Mouse (Mus musculus): Measurements from ENCODE around the gene Bean1.

Bean1 gene

DNA sequence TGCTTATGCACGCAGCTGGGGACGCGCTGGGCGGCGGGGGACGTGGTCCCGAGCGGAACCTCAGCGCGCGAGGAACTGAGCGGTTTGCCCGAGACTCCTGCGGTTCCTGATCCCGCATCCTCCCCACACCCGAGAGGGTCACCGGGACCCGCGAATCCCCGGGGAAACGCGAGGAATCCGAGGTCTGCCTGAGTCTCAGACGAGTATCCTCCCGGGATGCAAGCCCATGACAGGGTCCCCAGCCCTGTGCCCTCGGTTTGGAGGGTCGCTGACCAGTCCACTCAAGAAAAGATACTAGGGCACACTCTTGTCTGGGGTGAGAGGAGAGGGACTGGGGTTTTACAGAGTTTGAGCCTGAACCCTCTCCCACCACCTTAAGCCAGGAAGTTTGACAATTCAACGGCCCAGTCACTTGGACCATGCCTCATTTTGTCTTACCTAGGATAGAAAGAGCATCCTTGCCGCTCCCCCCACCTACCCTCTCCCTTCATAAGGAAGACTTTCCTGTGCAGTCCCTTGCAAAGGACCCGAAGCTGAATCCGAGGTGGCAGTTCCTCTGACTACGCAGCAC is 893 bp downstream of the Bean1 start:
- no peak for DNase-seq (ENCODE audit: low spot score)

GRCm38 (mm10) chr8:104172420-104172819 is 2.2 kb downstream of the Bean1 start:
- no peak for DNase-seq (ENCODE audit: low spot score)

DNA sequence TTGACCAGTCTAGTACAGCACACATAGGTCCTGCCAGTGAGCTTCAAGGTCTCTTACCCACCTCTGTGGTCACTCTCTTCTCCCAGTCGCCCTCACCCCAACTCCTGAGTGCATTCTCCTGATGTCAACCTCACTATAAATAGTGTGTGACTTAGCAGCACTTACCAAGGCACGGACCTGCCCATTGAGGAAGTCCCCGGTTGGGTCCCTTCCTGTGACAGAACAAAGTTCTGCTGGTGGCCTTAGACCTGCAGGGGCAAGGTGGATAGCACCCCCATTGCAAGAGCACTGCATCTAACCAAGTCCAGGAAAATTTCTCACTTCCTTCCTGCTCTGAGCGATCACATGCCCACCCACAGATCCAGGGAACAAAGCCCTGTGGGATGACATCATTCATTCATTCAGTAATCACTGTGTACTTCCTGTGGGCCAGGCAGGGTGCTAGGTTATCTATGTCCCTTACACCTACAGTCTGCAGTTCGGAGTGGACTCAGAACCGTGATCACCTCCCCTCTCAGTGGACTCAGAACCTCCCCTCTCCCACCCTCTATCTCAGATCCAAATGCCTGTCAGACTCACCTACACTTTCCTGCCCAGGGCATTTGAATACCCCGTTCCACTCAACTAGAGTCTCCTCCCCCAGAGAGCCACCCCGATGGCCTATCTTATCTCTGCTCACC is 5.7 kb downstream of the Bean1 start:
- no peak for DNase-seq (ENCODE audit: low spot score)

- DNase-seq (ENCODE audit: low spot score): no peak
Observed at GRCm38 (mm10) chr8:104177054-104177453, 6.8 kb downstream of the Bean1 start.

DNA sequence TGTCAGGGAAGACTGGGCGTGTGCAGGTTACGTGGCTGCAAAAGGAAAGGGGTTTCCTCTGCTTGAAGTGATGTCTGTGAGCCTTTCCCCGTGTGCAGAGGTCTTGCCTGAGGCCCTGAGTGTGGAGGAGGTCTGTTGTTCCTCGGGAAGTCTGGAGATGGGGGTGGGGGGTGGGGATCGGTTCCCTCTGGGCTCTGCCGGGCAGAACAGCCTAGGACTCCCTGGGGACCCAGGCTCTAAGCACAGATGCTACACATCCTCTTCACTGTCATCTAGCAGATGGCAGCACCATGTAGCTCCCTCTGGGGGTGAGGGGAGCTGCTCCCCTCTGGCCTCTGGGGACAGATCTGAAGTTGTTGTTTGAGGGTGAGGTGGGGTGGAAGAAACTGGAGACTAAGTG is 14.7 kb downstream of the Bean1 start:
- DNase-seq (ENCODE audit: low spot score): no peak

DNA sequence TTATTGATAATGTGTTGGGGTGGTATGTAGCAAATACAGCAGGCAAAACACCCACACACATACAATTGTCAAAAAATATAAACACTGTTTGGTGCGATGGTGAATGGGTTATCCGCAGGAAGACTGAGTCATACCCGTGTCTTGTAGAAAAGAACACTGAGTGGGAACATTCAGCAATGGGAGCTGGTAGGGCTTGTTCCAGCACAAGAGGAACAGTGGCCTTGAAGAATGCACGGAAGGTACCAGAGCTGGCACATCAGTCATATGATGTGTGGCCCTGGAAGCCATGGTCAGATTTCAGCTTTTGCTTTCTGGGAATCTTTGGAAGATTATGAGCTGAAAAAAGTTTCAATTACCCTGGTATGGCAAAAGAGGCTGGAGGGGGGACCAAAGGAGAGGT is 16.6 kb downstream of the Bean1 start:
- DNase-seq (ENCODE audit: low spot score): no peak

- no peak for DNase-seq (ENCODE audit: low spot score)
Observed at GRCm38 (mm10) chr8:104187622-104188021, 17.4 kb downstream of the Bean1 start.

- no peak for DNase-seq (ENCODE audit: low spot score)
Observed at GRCm38 (mm10) chr8:104188459-104188858, 18.2 kb downstream of the Bean1 start.

DNA sequence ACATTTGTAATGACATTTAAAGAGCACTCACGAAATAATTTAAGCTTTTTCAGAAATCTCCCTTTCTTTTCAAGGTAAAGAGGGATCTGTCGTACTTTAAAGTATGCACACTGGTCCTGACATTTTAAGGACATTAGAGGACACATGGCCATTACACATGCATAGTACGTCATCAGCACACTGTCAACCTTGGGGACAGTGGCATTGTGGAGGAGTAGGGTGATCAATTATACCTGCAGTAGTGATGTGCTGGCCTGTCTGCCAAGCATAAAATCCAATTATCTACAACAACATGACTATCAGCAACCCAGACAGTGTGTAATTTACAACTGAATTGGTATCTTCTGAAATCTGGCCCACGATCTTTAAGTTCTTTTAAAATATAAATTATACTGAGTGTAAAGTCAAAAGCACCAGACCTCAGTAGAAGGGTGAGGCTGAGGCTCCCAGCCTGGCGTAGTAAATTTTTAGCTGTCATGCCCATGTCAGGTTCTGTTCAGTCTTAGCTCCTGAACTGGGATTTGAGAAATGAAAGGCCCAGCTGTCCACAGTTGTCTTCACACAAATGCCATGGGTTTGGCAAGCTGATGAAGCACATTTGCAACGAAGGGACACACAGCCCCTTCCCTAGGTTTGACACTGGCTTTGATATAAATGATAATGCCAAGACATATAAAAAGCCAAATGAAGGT is 20.7 kb downstream of the Bean1 start:
- no peak for DNase-seq (ENCODE audit: low spot score)

- no peak for DNase-seq (ENCODE audit: low spot score)
Observed at GRCm38 (mm10) chr8:104191496-104191895, 21.3 kb downstream of the Bean1 start.

DNA sequence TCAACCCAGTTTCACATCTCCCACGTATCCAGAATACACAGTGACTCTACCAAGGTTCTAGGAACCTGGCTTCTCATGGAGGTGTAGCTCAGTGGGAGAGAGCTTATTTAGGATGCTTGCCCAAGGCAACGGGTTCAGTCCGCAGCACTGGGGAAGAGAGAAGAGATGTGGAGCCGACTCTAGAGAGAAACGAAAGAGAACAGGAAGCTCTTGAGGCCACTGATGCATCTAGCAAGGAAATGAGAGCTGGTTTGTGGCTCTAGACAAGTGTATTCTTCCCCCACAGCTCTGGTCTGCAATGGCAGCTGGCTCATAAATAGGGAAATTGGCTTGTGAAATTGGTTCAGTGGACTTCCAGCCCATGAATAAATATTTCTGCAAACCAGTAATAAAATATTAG is 29.6 kb downstream of the Bean1 start:
- no peak for DNase-seq (ENCODE audit: low spot score)

DNA sequence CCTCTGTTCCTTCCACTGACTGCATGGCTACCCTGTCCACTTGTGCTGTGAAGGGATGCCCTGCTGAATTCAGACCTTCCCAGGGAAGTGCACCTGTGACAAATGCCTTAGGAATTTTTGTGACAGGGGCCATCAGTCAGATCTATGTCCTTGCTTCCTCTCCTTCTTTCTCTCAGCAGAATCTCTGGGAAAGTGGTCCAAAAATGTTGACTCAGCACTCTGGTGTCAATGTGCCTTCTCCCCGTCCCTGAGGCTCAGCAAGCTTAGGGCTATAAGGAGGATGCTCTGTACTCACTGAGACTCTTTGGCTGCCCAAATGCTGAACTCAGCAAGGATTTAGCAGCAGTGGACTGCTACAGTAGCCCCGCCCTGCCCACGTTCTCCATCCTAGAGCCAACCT is 31.4 kb downstream of the Bean1 start:
- DNase-seq (ENCODE audit: low spot score): no peak

DNA sequence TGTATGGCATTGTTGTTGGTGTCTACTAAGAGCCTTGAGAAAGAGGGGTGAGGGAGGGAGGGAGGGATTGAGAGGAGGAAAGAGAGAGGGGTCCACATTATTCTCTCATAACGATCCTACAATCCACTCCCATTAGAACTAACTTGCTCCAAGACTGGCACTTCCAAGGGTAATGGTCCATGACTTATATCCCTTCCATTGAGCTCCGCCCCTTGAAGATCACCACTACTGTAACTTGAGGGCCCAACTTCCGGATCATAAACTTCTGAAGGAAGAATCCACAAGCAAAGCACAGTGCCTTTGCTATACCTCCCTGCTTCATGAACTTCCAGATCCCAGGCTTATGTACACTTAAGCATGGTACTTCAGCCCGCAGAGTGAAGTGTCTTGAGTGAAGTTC is 32.1 kb downstream of the Bean1 start:
- no peak for DNase-seq (ENCODE audit: low spot score)

GRCm38 (mm10) chr8:104205292-104205691 is 35.0 kb downstream of the Bean1 start:
- no peak for DNase-seq (ENCODE audit: low spot score)

DNA sequence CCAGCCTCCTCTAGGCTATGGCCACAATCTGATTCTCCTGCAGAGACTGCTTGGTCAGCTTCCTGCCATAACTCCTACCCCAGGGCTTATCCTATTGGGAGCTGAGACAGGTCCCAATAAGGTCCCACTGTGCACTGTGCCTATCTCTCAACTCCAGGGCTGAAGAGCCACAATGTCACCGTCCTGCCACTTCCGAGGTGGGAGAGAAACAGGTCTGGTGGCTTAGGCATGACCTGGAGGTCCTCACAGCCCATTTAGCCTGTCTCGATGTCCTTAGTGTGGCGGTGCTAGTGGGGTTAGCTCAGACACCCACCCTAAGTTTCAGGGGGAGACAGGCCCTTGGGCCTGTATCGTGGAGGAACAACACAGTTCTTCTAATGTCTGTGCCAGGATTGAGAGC is 47.4 kb downstream of the Bean1 start:
- DNase-seq (ENCODE audit: low spot score): no peak

DNA sequence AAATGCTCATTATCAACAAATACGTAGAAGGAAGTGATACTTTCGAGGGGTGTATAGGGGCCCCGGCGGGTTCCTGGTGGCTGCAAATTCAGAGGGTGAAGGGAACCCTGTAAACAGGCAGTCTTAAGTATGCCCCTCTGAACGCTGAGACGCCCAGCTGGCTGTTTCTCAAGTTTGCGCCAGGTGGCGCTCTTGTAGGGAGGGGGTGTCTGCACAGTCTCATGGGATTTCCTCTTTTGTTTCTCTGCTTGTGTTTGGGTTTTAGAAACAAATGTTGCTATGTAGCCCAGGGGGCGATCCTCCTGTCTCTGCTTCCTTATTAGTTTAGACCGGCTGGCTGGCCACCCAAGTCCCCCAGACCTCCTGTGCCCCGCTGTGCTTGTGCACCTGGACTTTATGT is 48.8 kb downstream of the Bean1 start:
- DNase-seq (ENCODE audit: low spot score): no peak

DNA sequence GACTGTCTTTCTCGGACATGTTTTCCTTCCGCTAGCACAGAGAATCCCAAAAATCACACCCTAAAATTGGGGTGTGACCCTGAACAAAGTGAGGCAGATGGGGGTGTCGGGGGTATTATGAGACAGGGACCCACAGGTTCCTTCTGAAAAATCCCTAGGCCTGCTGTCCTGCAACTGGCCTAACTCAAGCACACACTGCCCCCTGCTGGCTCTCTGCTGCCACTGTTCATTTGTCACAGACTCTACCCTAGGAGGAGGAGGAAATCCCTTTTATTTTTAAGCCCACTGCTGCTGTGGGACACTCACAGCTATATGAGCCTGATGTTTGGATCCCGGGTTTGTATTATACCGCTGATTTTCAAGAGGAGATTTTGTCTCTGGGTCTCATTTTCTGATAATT is 49.6 kb downstream of the Bean1 start:
- DNase-seq (ENCODE audit: low spot score): peak; percentile 51

DNA sequence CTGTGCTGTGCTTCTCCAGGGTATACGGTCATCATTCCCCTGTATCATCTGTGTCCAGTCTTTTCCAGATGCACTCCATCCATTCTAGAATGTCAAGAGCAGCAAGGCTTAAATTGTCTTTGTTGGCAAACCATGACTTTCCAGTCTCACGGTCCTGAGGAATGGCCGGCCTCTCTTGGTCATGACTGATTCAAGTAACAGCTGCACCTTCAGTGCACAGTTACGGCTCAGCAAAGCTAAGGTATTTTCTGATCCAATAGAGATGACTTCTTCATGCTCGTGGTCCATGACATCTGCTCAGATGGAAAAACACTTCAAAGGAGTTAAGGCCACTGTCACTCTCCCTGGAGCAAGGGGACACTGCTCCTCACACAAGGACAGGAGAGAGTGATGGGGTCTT is 56.8 kb downstream of the Bean1 start:
- no peak for DNase-seq (ENCODE audit: low spot score)

GRCm38 (mm10) chr8:104230377-104230776 is 60.1 kb downstream of the Bean1 start:
- DNase-seq (ENCODE audit: low spot score): no peak

GRCm38 (mm10) chr8:104232039-104232438 is 61.8 kb downstream of the Bean1 start:
- no peak for DNase-seq (ENCODE audit: low spot score)

DNA sequence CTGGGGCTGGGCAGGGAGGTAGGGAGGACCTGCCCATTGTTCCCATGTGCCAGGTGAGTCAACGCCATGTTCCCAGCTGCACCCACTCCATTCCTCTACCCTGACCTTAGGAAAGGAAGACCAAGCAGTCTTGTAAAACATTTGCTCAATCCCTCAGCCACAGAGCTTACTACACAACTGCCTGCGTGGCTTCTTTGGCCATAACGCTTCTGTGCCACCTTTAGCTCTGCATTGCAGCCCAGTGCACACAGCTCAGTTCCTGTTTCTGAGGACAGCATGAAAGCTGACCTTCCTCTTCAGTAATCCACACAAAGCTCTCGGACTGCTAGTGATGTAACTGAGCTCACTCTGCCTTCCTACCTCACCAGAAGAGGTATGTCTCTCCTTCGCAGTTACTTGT is 62.7 kb downstream of the Bean1 start:
- no peak for DNase-seq (ENCODE audit: low spot score)

DNA sequence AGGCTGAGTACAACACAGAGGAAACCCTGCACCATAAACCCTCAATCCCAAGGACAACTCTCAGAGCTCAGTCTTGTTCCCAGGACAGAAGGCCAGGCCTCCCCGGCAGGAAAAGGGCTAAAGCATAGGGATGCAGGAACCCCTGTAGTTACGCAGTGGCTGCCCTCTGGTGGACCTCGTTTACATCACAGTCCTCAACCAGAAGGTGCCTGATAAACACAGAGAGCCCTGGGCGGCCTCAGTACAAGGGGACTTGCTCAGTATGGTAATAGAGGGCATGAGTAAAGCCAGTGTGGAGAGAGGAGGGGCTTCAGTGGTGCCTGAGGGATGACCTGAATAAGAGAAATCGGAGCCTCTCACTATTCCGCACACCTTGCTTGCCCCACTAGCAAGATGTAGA is 64.3 kb downstream of the Bean1 start:
- no peak for DNase-seq (ENCODE audit: low spot score)

GRCm38 (mm10) chr8:104239418-104239861 is 69.2 kb downstream of the Bean1 start:
- DNase-seq (ENCODE audit: low spot score): no peak

Measured in ovary, postnatal 10 days (tissue).